Mouse (Mus musculus): ENCODE data around the gene Sf3a3. TPM values are rescaled to one million over a fixed set of nuclear protein-coding genes. Genes with fewer than 3 reads are reported as not detected.

The Sf3a3 gene
- total and polyA plus RNA-seq, 3 experiments = 127 to 295 (median 144) TPM

DNA sequence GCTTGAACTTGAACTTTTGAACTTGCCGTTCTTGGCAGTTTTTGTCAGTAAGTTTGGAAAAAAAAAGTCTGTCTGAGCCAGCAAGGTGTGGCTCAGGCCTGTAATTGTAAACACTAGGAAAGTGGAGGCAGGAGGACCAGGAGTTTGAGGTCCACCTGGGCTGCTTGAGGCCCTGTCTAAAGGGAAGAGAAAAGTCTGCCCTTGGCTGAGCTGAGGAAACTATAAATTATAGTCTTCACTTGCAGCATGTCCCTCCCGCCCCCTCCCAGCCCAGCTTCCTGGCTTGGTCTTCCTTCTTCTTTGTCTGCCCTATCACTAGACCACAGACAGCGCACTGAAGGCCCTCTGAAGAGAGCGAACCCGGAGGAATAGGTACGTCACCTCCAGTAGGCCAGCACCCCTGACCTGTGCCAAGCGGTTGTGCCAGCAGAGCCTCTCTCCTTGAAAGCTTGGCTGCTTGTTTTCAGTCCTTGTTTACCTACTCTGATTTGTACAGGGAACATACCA lies 44.8 kb downstream of the Sf3a3 start (continued):
- TF ChIP-seq ELF1 (IDR thresholded peaks at IDR 0.05; ENCODE audit: low read depth, low read length) (no peak; the same call in 1 of the 2 replicates), POLR2AphosphoS5 (IDR thresholded peaks at IDR 0.05; ENCODE audit: borderline replicate concordance, low read depth, low read length) (no peak), MAFK (IDR thresholded peaks at IDR 0.05; ENCODE audit: borderline replicate concordance, low read depth, low read length) (no peak), CHD1 (IDR thresholded peaks at IDR 0.05; ENCODE audit: low read depth, low read length) (no peak), MEF2A (IDR thresholded peaks at IDR 0.05; ENCODE audit: extremely low read depth, insufficient replicate concordance, low read depth, low read length, poor library complexity, severe bottlenecking) (no peak), MAZ (IDR thresholded peaks at IDR 0.05; ENCODE audit: low read depth, low read length) (peak; percentile 40; the same call in 1 of the 2 replicates), POLR2A (IDR thresholded peaks at IDR 0.05; ENCODE audit: control insufficient read depth in 1 of 2, insufficient read depth in 1 of 2, low read depth in 1 of 2, low read length in 2 of 2, poor library complexity in 1 of 2) (no peak), KAT2A (conservative IDR thresholded peaks at IDR 0.05; ENCODE audit: low read depth, low read length) (no peak), NELFE (IDR thresholded peaks at IDR 0.05; ENCODE audit: low read depth, low read length) (no peak), BHLHE40 (IDR thresholded peaks at IDR 0.05; ENCODE audit: borderline replicate concordance, low read depth, low read length) (no peak), POLR2AphosphoS2 (IDR thresholded peaks at IDR 0.05; ENCODE audit: low read length) (no peak), RCOR1 (IDR thresholded peaks at IDR 0.05; ENCODE audit: low read depth, low read length) (no peak), UBTF (IDR thresholded peaks at IDR 0.05; ENCODE audit: borderline replicate concordance, insufficient read depth, low read depth, low read length) (no peak), CHD2 (IDR thresholded peaks at IDR 0.05; ENCODE audit: low read length) (no peak), MYC (IDR thresholded peaks at IDR 0.05; ENCODE audit: low read depth, low read length) (no peak), MXI1 (IDR thresholded peaks at IDR 0.05; ENCODE audit: low read depth, low read length) (peak; percentile 40; the same call in 1 of the 2 replicates), TAL1 (IDR thresholded peaks at IDR 0.05; ENCODE audit: low read length) (peak; percentile 73), ZKSCAN1 (IDR thresholded peaks at IDR 0.05; ENCODE audit: low read depth, low read length) (no peak), HCFC1 (IDR thresholded peaks at IDR 0.05; ENCODE audit: low read depth, low read length) (no peak), E2F4 (IDR thresholded peaks at IDR 0.05; ENCODE audit: borderline replicate concordance, low read depth, low read length) (no peak)

DNA sequence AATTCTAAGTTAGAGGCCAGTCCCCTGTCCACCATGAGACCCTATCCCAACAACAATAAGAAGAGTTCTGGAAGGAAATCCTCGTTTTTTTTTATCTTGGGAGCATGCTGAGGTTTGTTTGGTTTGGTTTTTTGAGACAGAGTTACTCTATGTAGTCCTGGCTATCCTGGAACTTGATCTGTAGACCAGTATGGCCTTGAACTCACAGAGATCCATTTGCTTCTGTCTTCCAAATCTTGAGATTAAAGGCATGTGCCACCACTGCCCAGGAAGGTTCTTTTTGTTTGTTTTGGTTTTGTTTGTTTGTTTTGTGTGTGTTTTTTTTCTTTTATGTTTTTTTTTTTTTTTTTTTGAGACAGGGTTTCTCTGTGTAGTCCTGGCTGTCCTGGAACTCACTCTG lies 46.6 kb downstream of the Sf3a3 start:
- H3K79me2 ChIP-seq (ENCODE audit: control insufficient read depth, insufficient read depth, low read length, poor library complexity) = peaks cover 62% of the 10 kb centered on the region
- H3K36me3 ChIP-seq (ENCODE audit: control insufficient read depth in 1 of 2, insufficient read depth in 2 of 2, low read length in 2 of 2) = peaks cover 7 to 37% of the 10 kb centered on the region in 2 experiments
- no peak overlapping the region for H3K27ac ChIP-seq (ENCODE audit: control insufficient read depth, low read depth, low read length)
- no peak overlapping the region for H3K9ac ChIP-seq (ENCODE audit: control insufficient read depth, low read depth, low read length, poor library complexity, severe bottlenecking)
- peaks cover 9 to 34% of the 10 kb centered on the region in 2 experiments for H3K4me1 ChIP-seq (ENCODE audit: control insufficient read depth in 1 of 2, insufficient read depth in 2 of 2, low read length in 2 of 2)
- no peak overlapping the region for H3K4me3 ChIP-seq (ENCODE audit: control insufficient read depth in 1 of 2, insufficient read depth in 1 of 2, low read depth in 2 of 2, low read length in 2 of 2)
- no peaks in the 10 kb centered on the region for H3K27me3 ChIP-seq (ENCODE audit: control insufficient read depth in 1 of 2, insufficient read depth in 2 of 2, low read length in 2 of 2)
- no peaks in the 10 kb centered on the region for H3K9me3 ChIP-seq (replicated peaks; ENCODE audit: insufficient read depth, low read length)
- DNase-seq (ENCODE audit: low read depth, low spot score) = no peak
- TF ChIP-seq CHD2 (IDR thresholded peaks at IDR 0.05; ENCODE audit: low read length) (no peak), NELFE (IDR thresholded peaks at IDR 0.05; ENCODE audit: low read depth, low read length) (no peak), HCFC1 (IDR thresholded peaks at IDR 0.05; ENCODE audit: low read depth, low read length) (no peak), USF1 (IDR thresholded peaks at IDR 0.05; ENCODE audit: low read depth, low read length) (no peak)

Measured in MEL (cell line).